Mouse (Mus musculus): ENCODE results near the gene Cbx7.

GRCm38 (mm10) chr15:79985471-79985870 is 14.6 kb upstream of the Cbx7 start:
- TF ChIP-seq CTCF (IDR thresholded peaks at IDR 0.05; ENCODE audit: insufficient read depth, low read length) (no peak), POLR2A (IDR thresholded peaks at IDR 0.05; ENCODE audit: borderline replicate concordance, extremely low read depth, low read depth, low read length) (no peak)
